Mouse (Mus musculus) liver, embryonic 11.5 days (tissue): ENCODE data around the gene 4930562C15Rik. TPM values are rescaled to one million over a fixed set of nuclear protein-coding genes. Genes with fewer than 3 reads are reported as not detected.

Experiments used
- ATAC-seq: fragments of 200-750 bp; cut with Nextera tagmentation; replicated peaks from 2 replicates; pipeline ENCODE4 v1.8.0; 2017; ENCODE audit warnings: moderate number of reproducible peaks, mild to moderate bottlenecking, moderate TSS enrichment, moderate library complexity; ENCODE audit not compliant: low FRiP score
- DNase-seq: peaks from one replicate; pipeline ENCODE4 v3.0.0-alpha.2; 2017; ENCODE audit warnings: low spot score
- H3K27ac ChIP-seq: fragments of 300-500 bp; sonication (generic); 2 replicates; pipeline ENCODE4 v1.5.1; 2014; ENCODE audit warnings: mild to moderate bottlenecking, low read depth, low read length, control low read depth
- H3K27me3 ChIP-seq: fragments of 300-500 bp; sonication (generic); replicated peaks from 2 replicates; pipeline ENCODE4 v1.6.1; 2014; ENCODE audit warnings: low read length, mixed read lengths; ENCODE audit not compliant: control insufficient read depth, insufficient read depth
- H3K36me3 ChIP-seq: fragments of 300-500 bp; sonication (generic); 2 replicates; pipeline ENCODE4 v1.6.1; 2014; ENCODE audit warnings: mild to moderate bottlenecking, low read length, moderate library complexity, mixed read lengths; ENCODE audit not compliant: control insufficient read depth, insufficient read depth
- H3K4me1 ChIP-seq: fragments of 300-500 bp; sonication (generic); replicated peaks from 2 replicates; pipeline ENCODE4 v1.6.1; 2014; ENCODE audit warnings: low read length, mixed read lengths; ENCODE audit not compliant: control insufficient read depth, insufficient read depth
- H3K4me2 ChIP-seq: fragments of 300-500 bp; sonication (generic); 2 replicates; pipeline ENCODE4 v1.6.1; 2014; ENCODE audit warnings: mild to moderate bottlenecking, control low read depth, moderate library complexity
- H3K4me3 ChIP-seq: fragments of 300-500 bp; sonication (generic); 2 replicates; pipeline ENCODE4 v1.5.1; 2014; ENCODE audit warnings: low read depth, low read length, control low read depth
- H3K9ac ChIP-seq: fragments of 300-500 bp; sonication (generic); 2 replicates; pipeline ENCODE4 v1.6.1; 2014; ENCODE audit warnings: low read depth, low read length, control low read depth
- H3K9me3 ChIP-seq: fragments of 300-500 bp; sonication (generic); 2 replicates; pipeline ENCODE4 v1.6.1; 2016; ENCODE audit warnings: low read length, inconsistent platforms, mixed read lengths; ENCODE audit not compliant: control insufficient read depth
- WGBS: fragments of 180-500 bp; shearing (Covaris S2); extraction: QIAGEN DNeasy Blood & Tissue Kit; methylation state at CpG from one replicate; pipeline ENCODE4 v1.1.7; 2014; 5-methylcytosine and 5-hydroxymethylcytosine counted together
- polyA plus RNA-seq: library from polyadenylated mRNA; unstranded; fragments of >200 nt; fragmentation: Nextera tagmentation; extraction: Ambion mirVana; gene quantifications from 2 replicates; pipeline ENCODE4 v1.2.1, GENCODE M21; 2014

The 4930562C15Rik gene
- polyA plus RNA-seq, 1 experiment from 2014 or later, result 0.33 TPM

DNA sequence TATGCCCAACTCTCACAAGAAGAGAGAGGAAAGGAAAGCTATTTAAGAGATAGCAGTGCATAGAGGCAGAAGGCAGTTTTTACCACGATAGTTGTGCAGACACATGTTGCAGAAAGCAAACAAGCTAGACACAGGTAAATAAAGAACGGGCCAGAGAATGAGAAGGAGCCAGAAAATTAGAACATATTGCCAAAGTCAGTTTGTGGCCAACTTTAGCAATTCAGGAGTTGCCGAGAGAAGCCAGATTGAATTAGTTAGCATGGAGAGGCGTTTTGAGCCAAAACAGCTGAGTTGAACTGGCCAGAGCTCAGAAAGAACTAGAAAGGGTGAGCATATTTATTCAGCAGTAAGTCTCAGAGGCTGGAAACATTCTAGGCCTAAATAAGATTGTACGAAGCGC is 57.0 kb downstream of the 4930562C15Rik start:
- Histone ChIP-seq H3K4me2 (no peak overlapping the region), H3K9me3 (no peaks in the 10 kb centered on the region), H3K36me3 (no peaks in the 10 kb centered on the region; the same call in 1 of the 2 replicates), H3K4me3 (no peak overlapping the region), H3K27ac (no peak overlapping the region), H3K27me3 (no peaks in the 10 kb centered on the region), H3K9ac (no peak overlapping the region), H3K4me1 (peaks cover 34% of the 10 kb centered on the region)
- WGBS, result 81% methylated on average over 6 of the region's 6 CpGs
- DNase-seq (no peak), ATAC-seq (no peak)

DNA sequence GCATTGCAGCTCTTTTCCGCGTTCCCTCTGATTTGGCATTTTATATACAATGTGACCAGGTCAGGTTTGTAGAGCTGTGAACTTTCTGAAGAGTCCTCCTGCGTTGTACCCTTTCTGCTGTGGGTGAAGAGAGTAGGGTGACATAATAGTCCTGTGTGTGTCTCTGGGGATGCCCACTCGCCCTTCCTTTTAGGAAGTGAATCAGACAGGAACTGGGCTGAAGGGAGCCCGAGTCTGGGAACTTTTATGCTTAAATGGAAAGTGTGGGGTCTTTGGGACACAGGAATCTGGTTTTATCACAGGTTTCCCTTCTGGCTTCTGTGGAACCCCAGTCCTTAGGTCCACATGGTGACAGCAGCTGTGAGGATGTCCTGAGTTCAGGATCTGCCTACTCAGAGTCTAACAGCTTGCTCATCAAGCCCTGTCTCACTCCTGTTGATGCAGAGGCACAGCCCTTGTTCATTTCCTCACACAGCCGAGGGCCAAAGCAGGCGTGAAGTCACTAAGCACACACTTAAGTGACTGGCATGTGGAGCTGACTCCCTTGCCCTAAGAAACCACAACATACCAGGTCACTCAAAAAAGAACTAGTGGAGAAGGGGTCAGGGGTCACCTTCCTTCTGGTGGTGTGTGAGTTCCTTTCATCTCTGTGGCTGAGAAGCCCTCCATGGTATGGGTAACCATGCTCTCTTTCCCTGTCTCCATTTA is 59.1 kb downstream of the 4930562C15Rik start:
- no peaks in the 10 kb centered on the region for H3K9me3 ChIP-seq
- peaks cover 28% of the 10 kb centered on the region for H3K4me1 ChIP-seq
- ATAC-seq (no peak), DNase-seq (no peak)
- no peak overlapping the region for H3K4me2 ChIP-seq
- H3K27me3 ChIP-seq, result no peaks in the 10 kb centered on the region
- WGBS, result 76% methylated on average over 7 of the region's 7 CpGs
- H3K4me3 ChIP-seq, result no peak overlapping the region
- no peaks in the 10 kb centered on the region; the same call in 1 of the 2 replicates for H3K36me3 ChIP-seq
- no peak overlapping the region for H3K27ac ChIP-seq
- no peak overlapping the region for H3K9ac ChIP-seq

DNA sequence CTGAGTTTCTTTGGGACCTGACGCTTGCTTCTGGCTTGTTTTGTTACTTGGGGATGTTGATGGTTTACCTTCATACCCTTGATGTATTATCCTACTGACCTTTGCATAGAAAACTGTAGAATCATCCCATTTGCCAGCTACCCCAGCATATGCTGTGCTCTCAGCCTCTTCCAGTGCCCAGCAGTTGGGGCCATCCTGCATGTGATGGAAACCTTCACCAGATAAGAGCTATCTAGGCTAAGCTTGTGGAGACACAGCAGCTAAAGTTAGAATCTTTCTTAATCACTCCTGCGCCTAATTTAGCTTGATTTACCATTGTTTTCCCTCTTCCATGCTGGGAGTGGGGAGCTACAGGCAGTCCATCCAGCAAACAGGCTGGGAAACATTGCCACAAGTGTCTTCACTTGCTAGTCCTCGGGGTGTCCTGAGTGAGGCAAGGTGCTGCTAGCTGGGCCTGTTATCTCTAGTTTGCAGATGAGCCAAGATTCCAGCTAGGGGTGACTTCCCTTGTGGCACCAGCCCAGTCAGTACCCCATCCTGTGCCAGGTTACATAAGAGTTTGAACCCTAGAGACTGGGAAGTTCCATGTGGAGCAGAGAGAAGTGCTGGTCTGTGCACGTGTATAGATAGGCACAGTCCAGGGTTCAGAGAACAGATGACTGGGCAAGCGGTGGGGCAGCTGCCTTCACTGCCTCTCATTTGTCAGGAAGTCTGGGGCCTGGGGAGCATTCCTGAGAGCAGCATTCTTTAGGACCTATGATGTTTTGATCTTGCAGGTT is 61.2 kb downstream of the 4930562C15Rik start:
- Histone ChIP-seq H3K9me3 (no peaks in the 10 kb centered on the region), H3K36me3 (no peaks in the 10 kb centered on the region), H3K4me3 (no peak overlapping the region), H3K27me3 (no peaks in the 10 kb centered on the region), H3K27ac (peak overlapping the region; percentile 49; the same call in 1 of the 2 replicates), H3K4me2 (peak overlapping the region; percentile 21), H3K9ac (no peak overlapping the region), H3K4me1 (peaks cover 29% of the 10 kb centered on the region)
- ATAC-seq (peak; percentile 87), DNase-seq (no peak)
- WGBS, result 30% methylated on average over 5 of the region's 5 CpGs

DNA sequence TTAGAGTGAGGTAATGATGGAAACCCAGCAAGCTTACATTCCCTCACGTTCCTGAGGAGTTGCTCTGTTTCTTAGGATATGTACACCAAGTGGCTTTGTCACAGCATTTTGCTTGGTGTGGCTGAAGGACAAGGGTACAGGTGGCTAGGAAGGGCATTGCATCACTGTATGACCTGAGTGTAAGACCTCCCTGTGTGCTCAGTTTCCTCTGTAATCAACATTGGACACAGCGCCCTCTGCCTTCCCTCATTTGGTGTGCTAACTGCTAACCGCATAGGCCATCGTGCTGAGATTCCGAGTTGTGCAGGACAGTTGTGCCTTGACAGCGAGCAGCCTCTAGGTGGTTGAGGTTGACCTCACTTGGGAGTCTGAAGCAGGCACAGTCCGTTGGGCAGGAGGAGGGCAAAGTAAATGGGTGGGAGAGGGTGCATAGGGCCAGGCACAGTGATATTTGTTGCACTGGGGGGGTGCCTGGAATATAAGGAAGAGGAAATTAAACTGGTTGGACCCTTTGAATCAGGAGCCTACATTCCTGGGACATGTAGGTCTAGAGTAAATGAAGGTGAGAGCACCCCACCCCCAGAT is 62.0 kb downstream of the 4930562C15Rik start:
- no peak overlapping the region for H3K4me3 ChIP-seq
- ATAC-seq (peak; percentile 39; the same call in 1 of the 2 replicates), DNase-seq (no peak)
- H3K9me3 ChIP-seq, result no peaks in the 10 kb centered on the region
- no peak overlapping the region for H3K27ac ChIP-seq
- no peak overlapping the region for H3K4me2 ChIP-seq
- no peaks in the 10 kb centered on the region for H3K36me3 ChIP-seq
- peaks cover 25% of the 10 kb centered on the region for H3K4me1 ChIP-seq
- no peaks in the 10 kb centered on the region for H3K27me3 ChIP-seq
- 51% methylated on average over 7 of the region's 7 CpGs for WGBS
- no peak overlapping the region for H3K9ac ChIP-seq

DNA sequence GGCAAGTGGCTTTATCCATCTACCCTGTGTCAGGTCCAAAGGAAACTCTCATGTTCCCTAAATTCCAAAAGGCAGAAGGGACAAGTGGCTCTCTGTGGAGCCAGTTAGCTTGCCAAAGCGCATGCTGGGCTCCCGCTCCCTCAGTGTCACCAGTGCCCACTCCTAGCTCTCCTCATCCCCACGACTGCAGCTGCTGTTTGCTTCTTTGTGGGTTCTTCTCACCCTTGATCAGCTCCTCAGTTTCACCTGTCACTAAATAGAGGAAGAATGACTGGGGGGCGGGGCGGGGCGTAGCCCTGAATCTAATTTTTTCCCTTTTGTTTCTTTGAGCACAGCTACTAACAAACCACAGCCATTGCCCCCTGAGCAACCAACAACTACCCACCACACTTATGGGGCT is 63.7 kb downstream of the 4930562C15Rik start:
- ATAC-seq (no peak), DNase-seq (no peak)
- Histone ChIP-seq H3K27ac (no peak overlapping the region), H3K4me2 (no peak overlapping the region), H3K4me1 (peaks cover 30% of the 10 kb centered on the region), H3K9ac (no peak overlapping the region), H3K9me3 (no peaks in the 10 kb centered on the region), H3K36me3 (no peaks in the 10 kb centered on the region), H3K27me3 (no peaks in the 10 kb centered on the region), H3K4me3 (no peak overlapping the region)
- WGBS, result 87% methylated on average over 6 of the region's 6 CpGs

DNA sequence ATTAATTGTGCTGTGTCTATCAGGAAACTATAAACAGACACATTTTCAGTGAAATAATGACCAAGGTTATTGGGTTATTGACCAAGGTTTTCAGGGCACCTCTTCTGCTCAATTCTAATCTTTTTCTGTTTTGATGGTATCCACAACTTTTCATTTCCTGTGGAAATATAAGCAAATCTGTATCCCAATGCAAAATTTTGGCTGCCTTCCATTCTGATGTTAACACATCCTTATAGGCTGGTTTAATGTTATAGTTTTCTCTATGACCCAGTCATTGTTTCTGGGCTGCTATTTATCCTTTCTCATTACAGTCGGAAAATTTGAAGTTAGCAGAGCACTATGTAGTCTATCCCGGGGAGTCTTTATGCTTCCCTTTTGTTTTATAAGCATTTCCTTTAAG is 64.5 kb downstream of the 4930562C15Rik start:
- Histone ChIP-seq H3K9ac (no peak overlapping the region), H3K27ac (no peak overlapping the region), H3K4me2 (no peak overlapping the region), H3K36me3 (no peaks in the 10 kb centered on the region), H3K27me3 (no peaks in the 10 kb centered on the region), H3K9me3 (no peaks in the 10 kb centered on the region), H3K4me1 (peaks cover 34% of the 10 kb centered on the region), H3K4me3 (no peak overlapping the region)
- DNase-seq (no peak), ATAC-seq (no peak)
- WGBS, result 79% methylated on average over 2 of the region's 2 CpGs

DNA sequence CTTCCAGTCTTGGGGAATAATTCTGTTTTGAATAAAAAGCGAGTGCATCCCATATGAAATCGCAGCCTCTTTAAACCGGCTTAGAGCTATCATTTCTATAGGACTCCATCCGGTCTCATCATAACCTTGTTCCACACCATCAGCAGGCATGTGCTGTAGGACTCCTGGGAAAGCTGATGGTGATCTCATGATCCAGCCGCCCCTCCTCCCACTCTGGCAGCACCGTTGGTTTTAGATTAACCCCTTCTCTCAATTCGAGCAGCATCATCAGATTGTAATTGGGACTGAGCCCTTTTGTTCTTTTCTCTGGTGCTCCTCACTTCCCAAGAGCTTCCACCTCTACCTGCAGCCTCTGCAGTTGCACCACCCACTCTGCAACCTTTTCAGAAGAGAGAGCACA is 66.0 kb downstream of the 4930562C15Rik start:
- Histone ChIP-seq H3K4me1 (peaks cover 29% of the 10 kb centered on the region), H3K27ac (no peak overlapping the region), H3K27me3 (no peaks in the 10 kb centered on the region), H3K36me3 (no peaks in the 10 kb centered on the region), H3K4me2 (no peak overlapping the region), H3K9me3 (no peaks in the 10 kb centered on the region), H3K9ac (no peak overlapping the region), H3K4me3 (no peak overlapping the region)
- no peak for DNase-seq
- WGBS, result 64% methylated on average over 7 of the region's 7 CpGs
- no peak for ATAC-seq

DNA sequence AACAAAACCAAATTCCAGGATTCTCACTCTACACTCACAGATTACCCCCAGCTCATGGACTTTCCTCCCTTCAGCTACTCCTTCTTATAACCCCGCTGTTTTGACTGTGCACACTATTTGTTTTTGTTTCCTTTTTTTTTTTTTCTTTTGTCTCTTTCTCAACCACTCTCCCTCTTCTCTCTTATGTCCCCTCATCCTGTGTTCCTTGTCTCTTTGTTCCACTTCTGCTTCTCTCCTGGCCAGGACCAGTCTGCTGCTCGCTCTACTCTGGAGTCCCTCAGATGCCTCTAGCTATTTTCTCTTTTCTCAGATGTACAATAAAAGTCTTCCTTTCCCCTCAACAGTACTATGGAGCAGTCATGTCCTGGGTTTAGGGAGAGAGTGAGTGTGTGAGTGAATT is 67.2 kb downstream of the 4930562C15Rik start:
- Histone ChIP-seq H3K4me1 (peaks cover 17% of the 10 kb centered on the region), H3K36me3 (no peaks in the 10 kb centered on the region), H3K9ac (no peak overlapping the region), H3K9me3 (no peaks in the 10 kb centered on the region), H3K27ac (no peak overlapping the region), H3K4me2 (no peak overlapping the region), H3K4me3 (no peak overlapping the region), H3K27me3 (no peaks in the 10 kb centered on the region)
- 79% methylated on average over 2 of the region's 2 CpGs for WGBS
- no peak for DNase-seq
- ATAC-seq, result no peak
